ENCODE assay signal across 25 mouse cellular contexts in the genomic region with DNA sequence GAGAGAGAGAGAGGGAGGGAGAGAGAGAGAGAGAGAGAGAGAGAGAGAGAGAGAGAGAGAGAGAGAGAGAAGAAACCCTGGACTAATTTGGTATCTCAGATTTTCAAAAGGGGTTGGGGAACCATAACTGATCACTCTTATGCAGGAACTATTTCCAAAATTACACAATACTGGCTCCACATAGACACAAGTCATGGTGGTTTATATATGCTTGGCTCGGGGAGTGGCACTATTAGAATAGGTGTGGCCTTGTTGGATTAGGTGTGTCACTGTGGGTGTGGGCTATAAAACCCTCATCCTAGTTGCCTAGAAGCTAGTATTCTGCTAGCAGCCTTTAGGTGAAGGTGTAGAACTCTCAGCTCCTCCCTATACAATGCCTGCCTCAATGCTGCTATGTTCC. TPM values are rescaled to one million over a fixed set of nuclear protein-coding genes. Genes with fewer than 3 reads are reported as not detected.
"Had no signal": no experiment of that assay in that cellular context is flagged by ENCODE, and none has a peak within 500 bp of the region (broad histone marks: within the 10 kb centered on the region; RNA-seq: fewer than 3 reads in every experiment).

No protein-coding gene starts in this region.

- H3K27me3 ChIP-seq: heart, embryonic 12.5 days; hindbrain, embryonic 12.5 days; kidney, embryonic 15.5 days; limb, embryonic 12.5 days; liver, embryonic 13.5 days had no signal

- H3K27ac ChIP-seq: heart, embryonic 10.5 days; hindbrain, embryonic 10.5 days; hindbrain, embryonic 12.5 days; hindbrain, embryonic 14.5 days; kidney, embryonic 15.5 days; kidney, postnatal 0 days; layer of hippocampus, adult 2 months; left cerebral cortex, adult 2 months; limb, embryonic 10.5 days; limb, embryonic 12.5 days; liver, embryonic 13.5 days had no signal

- H3K9ac ChIP-seq: heart, embryonic 12.5 days; hindbrain, embryonic 12.5 days; hindbrain, embryonic 14.5 days; kidney, embryonic 15.5 days; limb, embryonic 12.5 days; liver, embryonic 13.5 days had no signal

- H3K4me1 ChIP-seq: heart, embryonic 10.5 days; hindbrain, embryonic 10.5 days; limb, embryonic 10.5 days; limb, embryonic 12.5 days had no signal

- H3K36me3 ChIP-seq: heart, embryonic 10.5 days; heart, embryonic 12.5 days; hindbrain, embryonic 10.5 days; hindbrain, embryonic 12.5 days; kidney, embryonic 15.5 days; limb, embryonic 10.5 days; limb, embryonic 12.5 days; liver, embryonic 13.5 days had no signal

- H3K4me2 ChIP-seq: heart, embryonic 12.5 days; hindbrain, embryonic 12.5 days; hindbrain, embryonic 14.5 days; kidney, embryonic 15.5 days; limb, embryonic 12.5 days; liver, embryonic 11.5 days; liver, embryonic 13.5 days had no signal

- H3K4me3 ChIP-seq: heart, embryonic 10.5 days; heart, embryonic 12.5 days; hindbrain, embryonic 10.5 days; hindbrain, embryonic 12.5 days; kidney, embryonic 15.5 days; layer of hippocampus, adult 2 months; left cerebral cortex, adult 2 months; limb, embryonic 10.5 days; limb, embryonic 12.5 days; liver, embryonic 13.5 days had no signal

- H3K9me3 ChIP-seq: hindbrain, embryonic 10.5 days; hindbrain, embryonic 12.5 days; limb, embryonic 10.5 days; limb, embryonic 12.5 days; liver, embryonic 13.5 days had no signal

- ATAC-seq: hindbrain, embryonic 16.5 days; inflammation-experienced regulatory T-cells, adult 6 months had no signal

- DNase-seq: gastrocnemius, postnatal 14 days; gastrocnemius, postnatal 36 days; heart, adult 18-20 months; kidney, adult 11 months; kidney, adult 2 months; kidney, adult 9 months; kidney, postnatal 14 days; kidney, postnatal 36 days; liver; liver, embryonic 13.5 days had no signal

RNA-seq across cellular contexts. Expression of a gene that starts 46.0 kb away (rescaled TPM):
- total RNA-seq: gastrocnemius, adult 18-20 months had no signal
- polyA plus RNA-seq: inflammation-experienced regulatory T-cells, adult 6 months had no signal
